Mouse (Mus musculus): Measurements from ENCODE around the gene Rexo4.

DNA sequence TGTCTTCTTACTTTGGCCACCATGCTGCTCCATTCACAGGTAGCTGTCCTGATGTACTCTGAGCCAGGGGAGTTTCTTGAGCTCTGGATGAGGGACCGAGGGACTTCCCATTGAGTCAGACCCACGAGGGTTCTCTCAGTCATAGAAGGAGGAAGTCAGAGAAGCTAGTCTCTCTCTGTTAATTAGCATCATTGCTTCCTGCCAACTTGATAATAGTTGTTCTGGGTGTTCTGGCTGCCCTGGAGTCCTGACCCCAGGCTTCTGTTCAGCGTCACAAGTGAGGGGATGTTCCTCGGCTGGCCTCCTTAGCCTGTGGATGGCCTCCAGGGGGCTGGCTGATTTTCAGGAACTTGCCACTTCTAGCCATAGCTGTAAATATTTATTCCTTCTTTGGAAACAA, 9.8 kb upstream of the Rexo4 start:
- no peak for TF ChIP-seq POLR2A (IDR thresholded peaks at IDR 0.05; ENCODE audit: borderline replicate concordance, control insufficient read depth, low read depth, low read length)
- no peak for TF ChIP-seq CTCF (IDR thresholded peaks at IDR 0.05; ENCODE audit: control insufficient read depth, insufficient read depth, low read length)
